Mouse (Mus musculus): ENCODE measurements around the gene Prickle2. TPM values are rescaled to one million over a fixed set of nuclear protein-coding genes. Genes with fewer than 3 reads are reported as not detected.

The Prickle2 gene
- polyA plus RNA-seq, 1 experiment from 2014 or later: 13.9 TPM

DNA sequence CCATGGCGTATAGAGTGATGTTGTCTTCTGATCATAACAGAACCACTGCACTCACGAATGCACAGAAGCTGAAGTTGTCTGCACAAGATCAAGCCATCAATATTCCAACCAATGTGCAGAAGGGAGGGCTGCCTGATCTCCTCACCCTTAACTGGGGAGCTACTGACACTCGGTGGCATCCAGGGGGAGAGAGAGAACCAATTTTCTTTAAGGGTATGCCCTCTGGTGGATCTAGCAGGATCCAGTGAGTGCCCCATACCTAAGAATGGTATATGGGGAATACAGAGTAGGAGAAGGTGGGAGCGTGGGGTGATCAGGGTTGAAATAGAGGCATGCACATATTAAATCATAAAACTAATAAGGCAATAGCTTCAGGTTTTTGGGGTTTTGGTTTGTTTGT lies 2.2 kb upstream of the Prickle2 start:
- Histone ChIP-seq H3K27ac (no peak overlapping the region), H3K27me3 (no peaks in the 10 kb centered on the region), H3K9ac (no peak overlapping the region), H3K4me3 (no peak overlapping the region), H3K9me3 (replicated peaks) (no peaks in the 10 kb centered on the region), H3K4me2 (replicated peaks) (no peak overlapping the region), H3K36me3 (no peaks in the 10 kb centered on the region), H3K4me1 (peaks cover 21% of the 10 kb centered on the region)
- 70% methylated on average over 4 of the region's 4 CpGs for WGBS
- ATAC-seq (ENCODE audit: low FRiP score): no peak

DNA sequence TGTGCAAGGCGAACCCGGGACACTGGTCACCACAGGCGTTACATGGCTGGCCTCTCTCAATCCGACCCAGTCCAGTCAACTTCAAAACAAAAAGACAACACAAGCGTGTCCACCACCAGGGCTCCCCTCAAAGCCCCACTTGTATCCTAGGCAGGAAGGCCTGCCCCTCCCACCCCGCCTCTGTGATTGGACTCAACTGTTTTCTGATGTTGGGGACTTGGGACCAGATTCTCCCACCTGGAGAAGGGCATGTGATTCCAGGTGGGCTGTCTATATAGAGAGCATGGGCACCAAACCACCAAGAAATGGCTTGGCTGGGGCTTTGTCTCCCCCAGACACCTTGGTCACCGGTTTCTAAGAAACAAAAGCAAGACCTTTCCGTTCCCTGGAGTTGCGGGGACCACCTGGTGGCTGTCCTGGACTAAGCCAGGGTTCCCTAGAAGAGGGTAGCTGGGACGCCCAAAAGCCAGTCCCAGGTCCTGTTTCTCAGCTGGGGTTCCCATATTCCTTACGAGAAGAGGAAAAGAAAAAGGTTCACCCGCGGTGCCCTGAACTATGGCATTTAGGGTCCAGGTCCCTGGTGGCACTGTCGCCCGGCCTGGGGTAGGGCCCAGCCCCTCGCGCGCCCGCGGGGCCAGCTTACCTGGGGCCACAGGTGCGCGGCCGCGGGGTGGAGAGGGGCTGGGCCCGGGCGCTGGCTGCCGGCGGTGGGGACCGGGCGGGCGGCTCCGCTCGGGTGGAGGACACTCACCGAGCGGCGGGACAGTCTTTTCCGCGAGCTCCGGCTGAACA lies 406 bp downstream of the Prickle2 start:
- peak overlapping the region; percentile 84 for H3K9ac ChIP-seq
- 3% methylated on average over 28 of the region's 39 CpGs for WGBS
- ATAC-seq (ENCODE audit: low FRiP score): peak; percentile 78
- H3K9me3 ChIP-seq (replicated peaks): no peaks in the 10 kb centered on the region
- peaks cover 21% of the 10 kb centered on the region for H3K4me1 ChIP-seq
- peak overlapping the region; percentile 72 for H3K4me3 ChIP-seq
- no peaks in the 10 kb centered on the region for H3K27me3 ChIP-seq
- H3K4me2 ChIP-seq (replicated peaks): peak overlapping the region; percentile 89
- H3K36me3 ChIP-seq: no peaks in the 10 kb centered on the region
- H3K27ac ChIP-seq: peak overlapping the region; percentile 79

DNA sequence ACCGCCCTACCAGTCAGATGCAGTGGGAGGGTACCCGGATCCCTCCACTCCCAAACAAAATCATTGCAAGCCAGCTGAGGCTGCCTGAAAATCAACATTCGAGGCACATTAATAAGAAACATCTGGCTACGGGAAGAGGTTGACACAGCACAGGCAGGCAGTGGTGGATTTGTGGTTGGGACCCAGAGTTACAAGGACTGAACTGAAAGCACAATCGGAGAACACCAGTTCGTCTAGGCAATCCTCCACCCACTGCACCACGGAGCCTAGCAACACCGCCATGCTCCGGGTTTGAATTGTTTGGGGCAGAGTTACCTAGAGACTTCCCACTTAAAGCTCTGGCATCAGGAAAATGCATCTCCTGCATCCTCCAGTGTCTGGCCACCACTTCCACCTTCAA lies 1.1 kb downstream of the Prickle2 start:
- no peaks in the 10 kb centered on the region for H3K36me3 ChIP-seq
- peaks cover 20% of the 10 kb centered on the region for H3K4me1 ChIP-seq
- H3K27ac ChIP-seq: peak overlapping the region; percentile 79
- H3K4me3 ChIP-seq: peak overlapping the region; percentile 72
- WGBS: 16% methylated on average over 9 of the region's 9 CpGs
- peak overlapping the region; percentile 84; the same call in 1 of the 2 replicates for H3K9ac ChIP-seq
- H3K4me2 ChIP-seq (replicated peaks): peak overlapping the region; percentile 89
- no peaks in the 10 kb centered on the region for H3K27me3 ChIP-seq
- no peaks in the 10 kb centered on the region for H3K9me3 ChIP-seq (replicated peaks)
- ATAC-seq (ENCODE audit: low FRiP score): no peak

DNA sequence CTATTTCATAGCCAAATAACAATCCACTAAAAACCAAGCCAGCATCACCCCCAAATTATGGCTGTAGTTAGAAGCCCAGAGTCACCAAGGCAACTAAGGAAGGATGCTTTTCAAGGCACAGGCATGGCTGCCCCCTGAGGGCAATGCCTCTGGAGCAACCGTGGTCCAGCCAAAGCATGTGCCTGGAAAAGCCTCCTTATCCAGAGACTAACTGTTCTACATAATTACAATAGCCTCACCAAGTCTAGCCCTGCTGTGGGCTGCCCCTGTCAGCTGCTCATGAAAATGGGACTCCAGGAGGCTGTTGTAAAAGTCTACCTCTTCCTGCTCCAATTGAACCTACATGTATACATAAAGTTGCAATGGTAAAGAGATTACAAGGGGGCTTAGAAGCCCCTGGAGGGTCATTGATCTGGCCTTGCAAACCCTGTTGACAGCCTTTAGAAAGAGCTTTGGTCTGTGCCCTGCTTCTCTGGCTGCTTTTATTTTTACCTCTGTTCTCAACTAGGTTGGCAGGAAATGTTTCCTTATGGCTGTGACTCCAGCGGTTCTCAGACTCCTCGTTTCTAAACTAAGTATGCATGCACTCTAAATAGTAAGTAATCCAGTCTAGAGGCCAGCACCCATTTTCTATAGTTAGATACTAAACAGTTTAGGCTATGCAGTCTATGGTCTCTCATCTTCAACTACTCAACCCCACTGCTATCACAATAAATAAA lies 6.3 kb downstream of the Prickle2 start:
- H3K36me3 ChIP-seq: no peaks in the 10 kb centered on the region
- H3K4me2 ChIP-seq (replicated peaks): no peak overlapping the region
- ATAC-seq (ENCODE audit: low FRiP score): no peak
- 14% methylated on average over 3 of the region's 3 CpGs for whole genome bisulfite sequencing
- peaks cover 13% of the 10 kb centered on the region for H3K4me1 ChIP-seq
- no peak overlapping the region for H3K4me3 ChIP-seq
- no peaks in the 10 kb centered on the region for H3K9me3 ChIP-seq (replicated peaks)
- no peaks in the 10 kb centered on the region for H3K27me3 ChIP-seq
- no peak overlapping the region for H3K9ac ChIP-seq
- H3K27ac ChIP-seq: no peak overlapping the region

DNA sequence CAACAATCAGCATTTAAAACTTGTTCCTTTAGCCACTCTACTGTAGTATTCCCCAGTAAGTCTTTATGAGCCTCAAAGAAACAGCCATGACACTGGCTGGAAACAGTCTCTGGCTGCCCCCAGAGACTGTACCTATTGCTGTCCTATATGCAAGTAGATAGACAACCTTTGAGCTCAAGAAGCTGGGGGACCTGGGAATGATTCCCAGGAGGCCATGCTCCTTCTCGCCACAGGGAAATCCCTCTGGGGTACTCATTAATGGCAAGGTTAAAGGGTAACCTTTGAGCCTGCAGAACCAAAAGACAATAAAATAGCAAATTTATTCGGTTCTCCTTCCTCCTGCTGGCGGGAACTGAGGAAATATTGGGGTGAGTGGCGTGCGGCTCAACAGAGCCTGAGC lies 8.1 kb downstream of the Prickle2 start:
- 40% methylated on average over 5 of the region's 5 CpGs for WGBS
- no peaks in the 10 kb centered on the region for H3K36me3 ChIP-seq
- no peak overlapping the region for H3K4me3 ChIP-seq
- no peak for ATAC-seq (ENCODE audit: low FRiP score)
- no peaks in the 10 kb centered on the region for H3K9me3 ChIP-seq (replicated peaks)
- no peak overlapping the region for H3K27ac ChIP-seq
- no peaks in the 10 kb centered on the region for H3K27me3 ChIP-seq
- no peak overlapping the region for H3K4me2 ChIP-seq (replicated peaks)
- no peak overlapping the region for H3K9ac ChIP-seq
- peaks cover 7% of the 10 kb centered on the region for H3K4me1 ChIP-seq

DNA sequence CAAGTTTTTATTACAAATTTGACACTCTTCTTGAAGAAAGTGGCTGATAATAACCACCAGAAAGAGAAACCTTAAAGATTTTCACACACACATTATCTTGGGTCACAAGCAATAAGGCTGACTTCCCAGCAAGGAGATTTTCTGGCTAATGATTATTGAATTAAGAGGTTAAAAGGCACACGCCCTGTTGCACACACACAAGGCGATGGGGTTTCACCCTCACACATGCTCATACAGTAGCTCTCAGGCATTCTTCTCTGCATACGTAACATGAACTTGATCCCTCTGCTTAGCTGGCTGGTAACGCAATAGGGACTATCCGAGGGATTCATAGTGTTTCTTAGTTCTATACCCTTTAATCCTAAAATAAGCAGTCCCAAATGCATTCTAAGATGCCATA lies 18.6 kb downstream of the Prickle2 start:
- Histone ChIP-seq H3K4me2 (replicated peaks) (no peak overlapping the region), H3K9me3 (replicated peaks) (no peaks in the 10 kb centered on the region), H3K9ac (no peak overlapping the region), H3K36me3 (no peaks in the 10 kb centered on the region), H3K4me3 (no peak overlapping the region), H3K27ac (no peak overlapping the region), H3K4me1 (no peaks in the 10 kb centered on the region), H3K27me3 (no peaks in the 10 kb centered on the region)
- 77% methylated on average over 5 of the region's 5 CpGs for WGBS
- no peak for ATAC-seq (ENCODE audit: low FRiP score)

DNA sequence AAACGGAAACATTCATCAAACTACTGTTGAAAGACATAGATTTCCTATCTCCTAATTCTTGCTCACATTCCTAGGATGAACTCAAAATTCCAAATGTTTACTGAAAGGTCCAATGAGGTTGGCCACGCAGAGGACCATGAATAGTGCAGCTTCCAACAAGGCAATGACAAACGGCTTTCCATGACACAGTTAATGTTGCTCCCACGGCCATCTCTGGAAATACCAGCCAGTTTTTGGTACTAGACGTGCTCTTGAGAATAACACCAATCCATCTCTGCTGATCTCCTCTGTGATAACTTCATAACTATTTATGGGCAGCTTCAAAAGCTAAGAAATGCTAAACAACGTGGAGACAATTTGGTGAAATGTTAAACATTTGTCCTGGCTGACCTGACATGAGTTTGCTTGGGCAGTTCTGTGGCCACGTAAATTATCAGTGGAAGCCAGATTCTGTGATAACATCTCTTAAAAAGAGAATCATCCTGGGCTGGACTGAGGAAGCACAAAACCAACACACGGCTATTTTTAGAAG lies 31.5 kb downstream of the Prickle2 start:
- H3K4me1 ChIP-seq: peaks cover 8% of the 10 kb centered on the region; the same call in 1 of the 2 replicates
- H3K4me3 ChIP-seq: no peak overlapping the region
- H3K36me3 ChIP-seq: no peaks in the 10 kb centered on the region
- no peaks in the 10 kb centered on the region for H3K27me3 ChIP-seq
- no peaks in the 10 kb centered on the region for H3K9me3 ChIP-seq (replicated peaks)
- H3K9ac ChIP-seq: no peak overlapping the region
- no peak overlapping the region for H3K27ac ChIP-seq
- ATAC-seq (ENCODE audit: low FRiP score): no peak
- H3K4me2 ChIP-seq (replicated peaks): no peak overlapping the region
- WGBS: 77% methylated on average over 8 of the region's 8 CpGs

DNA sequence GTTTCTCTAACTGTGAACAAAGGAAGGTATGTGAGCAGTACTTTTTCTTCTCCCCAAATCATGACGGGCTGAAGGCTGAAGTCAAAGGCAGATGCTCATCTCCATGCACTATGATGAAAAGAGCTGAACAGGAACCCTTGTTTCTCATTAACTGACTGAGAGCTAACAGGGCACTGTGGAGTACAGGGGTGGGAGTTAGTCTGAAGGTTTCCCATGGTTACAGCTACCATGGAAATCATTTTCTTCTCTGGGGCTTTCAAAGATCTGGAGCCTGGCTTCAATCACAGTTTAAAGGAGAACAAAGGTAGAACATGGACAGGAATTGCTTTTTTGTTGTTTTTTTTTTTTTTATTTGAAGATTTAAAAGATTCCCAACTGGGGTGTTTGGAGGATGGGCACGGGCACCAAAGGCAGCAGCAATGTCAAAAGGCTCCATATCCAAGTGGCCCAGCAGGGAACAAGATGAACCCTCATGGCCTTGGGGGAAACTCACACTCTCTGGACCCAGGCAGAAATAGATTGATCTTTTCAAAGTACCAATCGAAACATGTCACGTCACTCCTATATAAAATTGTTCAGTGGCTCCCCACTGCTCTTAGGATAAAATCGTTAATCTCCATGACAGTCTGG lies 35.3 kb downstream of the Prickle2 start:
- Histone ChIP-seq H3K36me3 (no peaks in the 10 kb centered on the region), H3K9me3 (replicated peaks) (no peaks in the 10 kb centered on the region), H3K27me3 (no peaks in the 10 kb centered on the region), H3K4me1 (peaks cover 14% of the 10 kb centered on the region), H3K4me3 (no peak overlapping the region), H3K27ac (no peak overlapping the region), H3K4me2 (replicated peaks) (no peak overlapping the region), H3K9ac (no peak overlapping the region)
- no peak for ATAC-seq (ENCODE audit: low FRiP score)
- 44% methylated on average over 5 of the region's 5 CpGs for WGBS

DNA sequence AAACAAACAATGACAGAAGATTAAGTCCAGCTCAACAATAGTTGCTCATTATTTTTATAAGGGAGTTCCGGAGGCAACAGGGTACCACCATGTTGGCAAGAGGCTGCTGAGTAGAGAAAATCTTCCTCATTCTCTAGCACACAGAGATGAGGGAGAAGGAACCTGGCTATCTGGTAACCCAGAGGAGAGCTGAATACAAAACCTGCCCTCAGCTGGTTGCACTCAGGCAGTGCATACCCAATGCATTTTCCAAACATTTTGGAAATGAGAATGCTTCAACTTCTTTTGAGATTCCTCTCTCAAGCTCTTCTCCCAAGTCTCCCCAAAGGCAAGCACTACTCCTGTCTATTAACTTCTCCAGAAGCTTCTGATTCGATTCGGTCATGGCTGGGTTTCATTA lies 36.3 kb downstream of the Prickle2 start:
- no peak for ATAC-seq (ENCODE audit: low FRiP score)
- Histone ChIP-seq H3K4me2 (replicated peaks) (no peak overlapping the region), H3K9ac (no peak overlapping the region), H3K9me3 (replicated peaks) (no peaks in the 10 kb centered on the region), H3K4me3 (no peak overlapping the region), H3K4me1 (peaks cover 23% of the 10 kb centered on the region), H3K36me3 (no peaks in the 10 kb centered on the region), H3K27ac (no peak overlapping the region), H3K27me3 (no peaks in the 10 kb centered on the region)
- WGBS: 92% methylated on average over 3 of the region's 3 CpGs

DNA sequence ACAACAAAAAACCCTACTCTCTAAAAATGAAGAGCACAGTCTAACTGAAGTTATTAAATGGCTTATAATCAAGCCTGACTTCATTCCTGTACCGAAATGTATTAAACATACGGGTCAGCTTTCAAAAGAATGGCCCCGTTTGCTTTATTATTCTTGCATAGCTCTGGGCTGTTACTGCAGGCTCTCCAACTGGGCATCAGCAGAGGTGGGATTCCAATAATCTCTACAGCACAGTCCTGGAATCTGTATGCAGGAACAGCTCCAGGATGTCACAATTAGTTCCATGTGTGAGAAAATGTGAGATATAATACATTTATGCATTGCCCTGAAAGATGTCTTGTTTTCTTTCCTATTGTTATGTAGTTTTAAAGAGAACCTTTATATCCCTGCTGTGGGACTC lies 38.4 kb downstream of the Prickle2 start:
- ATAC-seq (ENCODE audit: low FRiP score): no peak
- Histone ChIP-seq H3K27ac (no peak overlapping the region), H3K4me2 (replicated peaks) (no peak overlapping the region), H3K36me3 (no peaks in the 10 kb centered on the region), H3K4me3 (no peak overlapping the region), H3K4me1 (peaks cover 32% of the 10 kb centered on the region), H3K9me3 (replicated peaks) (no peaks in the 10 kb centered on the region), H3K27me3 (no peaks in the 10 kb centered on the region), H3K9ac (no peak overlapping the region)
- WGBS: 49% methylated on average over 3 of the region's 3 CpGs

DNA sequence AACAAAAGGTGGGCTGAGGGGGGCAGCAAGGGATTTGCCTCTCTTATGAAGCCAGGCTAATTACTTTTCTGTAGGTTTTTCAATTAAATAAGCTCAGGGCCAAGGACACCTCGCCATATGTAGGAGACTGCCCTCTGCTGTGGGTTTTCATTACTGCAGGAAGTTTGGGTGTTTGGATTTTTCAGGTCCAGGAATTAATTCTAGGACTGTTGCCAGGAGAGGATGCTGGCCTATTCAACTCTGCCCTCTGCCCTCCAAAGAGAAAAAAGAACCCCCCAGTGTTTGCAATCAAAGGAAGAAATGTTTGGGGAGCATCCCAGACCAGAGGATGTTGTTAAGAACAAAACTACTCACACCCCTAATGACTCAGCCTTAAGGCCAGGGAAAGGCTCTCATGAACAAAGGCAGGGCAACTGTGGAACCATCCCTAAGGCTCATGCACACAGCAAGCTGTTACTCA lies 40.4 kb downstream of the Prickle2 start:
- 0% methylated on average over 1 of the region's 1 CpGs for WGBS
- Histone ChIP-seq H3K4me2 (replicated peaks) (no peak overlapping the region), H3K27me3 (no peaks in the 10 kb centered on the region), H3K27ac (peak overlapping the region; percentile 45; the same call in 1 of the 2 replicates), H3K36me3 (no peaks in the 10 kb centered on the region), H3K9ac (no peak overlapping the region), H3K9me3 (replicated peaks) (no peaks in the 10 kb centered on the region), H3K4me3 (no peak overlapping the region), H3K4me1 (peaks cover 27% of the 10 kb centered on the region)
- ATAC-seq (ENCODE audit: low FRiP score): no peak

DNA sequence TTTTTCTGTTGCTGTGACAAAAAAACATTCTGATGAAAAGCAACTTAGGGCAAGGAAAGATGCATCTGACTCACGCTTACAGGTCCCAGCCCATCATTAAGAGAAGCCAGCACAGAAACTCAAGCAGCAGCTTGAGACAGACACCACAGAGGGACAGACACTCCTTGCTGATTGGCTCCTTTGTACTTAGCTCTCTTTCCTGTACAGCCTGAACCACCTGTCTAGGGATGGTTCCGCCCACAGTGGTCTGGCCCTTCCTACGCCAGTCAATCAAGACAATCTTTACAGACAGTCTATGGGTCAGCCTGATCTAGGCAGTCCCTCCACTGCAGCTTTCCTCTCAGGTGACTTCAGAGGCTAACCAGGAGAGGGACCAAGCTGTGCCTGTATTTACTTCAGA lies 42.1 kb downstream of the Prickle2 start:
- no peak overlapping the region for H3K4me3 ChIP-seq
- no peak for ATAC-seq (ENCODE audit: low FRiP score)
- no peaks in the 10 kb centered on the region for H3K9me3 ChIP-seq (replicated peaks)
- H3K9ac ChIP-seq: no peak overlapping the region
- WGBS: 94% methylated on average over 3 of the region's 3 CpGs
- no peak overlapping the region; the same call in 1 of the 2 replicates for H3K27ac ChIP-seq
- no peak overlapping the region for H3K4me2 ChIP-seq (replicated peaks)
- H3K36me3 ChIP-seq: no peaks in the 10 kb centered on the region
- no peaks in the 10 kb centered on the region for H3K27me3 ChIP-seq
- H3K4me1 ChIP-seq: peaks cover 24% of the 10 kb centered on the region

Measured in hindbrain, embryonic 12.5 days (tissue).